Mouse (Mus musculus): ENCODE measurements around the gene Slamf6. TPM values are rescaled to one million over a fixed set of nuclear protein-coding genes. Genes with fewer than 3 reads are reported as not detected.
"Not testable (repeated sequence)": the region's sequence is repeated elsewhere in the genome, so short reads cannot be mapped to it uniquely, and the experiment has no call there.

The Slamf6 gene
- polyA plus RNA-seq, 1 experiment from 2014 or later, result not detected

GRCm38 (mm10) chr1:171969221-171969620 lies 51.9 kb downstream of the Slamf6 start:
- 81% methylated on average over 6 of the region's 6 CpGs for WGBS

DNA sequence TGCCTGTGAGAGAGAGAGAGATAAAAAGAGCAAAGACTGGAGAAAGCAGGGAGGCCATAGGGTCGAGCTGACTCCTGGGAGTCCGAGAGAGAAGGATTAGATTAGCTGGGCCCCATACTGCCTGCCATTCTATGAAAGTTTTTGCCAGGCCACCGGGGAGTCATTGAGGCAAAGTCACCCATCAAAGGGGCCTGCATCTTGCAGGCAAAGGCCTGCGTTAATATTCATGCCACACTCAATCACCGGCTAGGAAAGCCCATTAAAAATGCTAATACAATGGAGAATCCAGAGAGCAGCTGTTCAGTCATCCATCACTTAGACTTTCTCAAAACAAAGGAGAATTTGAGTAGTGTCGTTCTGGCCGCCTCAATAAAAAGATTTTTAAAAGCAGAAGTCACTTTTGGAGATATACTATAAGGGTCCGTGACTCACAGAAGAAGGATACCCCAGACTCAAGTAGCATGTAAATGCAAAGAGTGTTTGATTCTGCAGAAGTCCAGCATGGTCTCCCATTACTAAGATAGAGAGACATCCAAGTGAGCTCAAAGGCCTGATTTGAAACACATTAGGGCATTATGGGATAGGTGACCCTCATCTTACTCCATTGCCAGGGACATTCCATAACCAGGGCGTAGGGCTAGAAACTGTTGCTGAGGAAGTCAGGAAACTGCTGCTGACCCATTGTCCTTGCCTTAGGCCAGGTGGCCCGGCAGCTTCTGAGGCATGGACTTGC lies 53.7 kb downstream of the Slamf6 start:
- Histone ChIP-seq H3K36me3 (ENCODE audit: control insufficient read depth, insufficient read depth, low read length) (no peaks in the 10 kb centered on the region), H3K4me1 (replicated peaks; ENCODE audit: control insufficient read depth, insufficient read depth, low read length) (no peaks in the 10 kb centered on the region), H3K9me3 (ENCODE audit: control insufficient read depth, low read length) (0 out of 2 replicates have a peak, but pooled peaks cover 2% of the 10 kb centered on the region), H3K27ac (ENCODE audit: low read depth) (no peak overlapping the region), H3K9ac (ENCODE audit: low read length) (no peak overlapping the region), H3K4me3 (ENCODE audit: low read depth, low read length) (no peak overlapping the region), H3K27me3 (replicated peaks; ENCODE audit: control insufficient read depth, insufficient read depth, low read length) (no peaks in the 10 kb centered on the region), H3K4me2 (ENCODE audit: low read length) (no peak overlapping the region)
- 66% methylated on average over 10 of the region's 10 CpGs for WGBS
- ATAC-seq (replicated peaks; ENCODE audit: low FRiP score, low TSS enrichment, low read depth), result no peak
- DNase-seq (ENCODE audit: low spot score), result no peak

More at GRCm38 (mm10) chr1:171969221-171969620, 51.9 kb downstream of the Slamf6 start:
- no peaks in the 10 kb centered on the region for H3K4me1 ChIP-seq (replicated peaks; ENCODE audit: control insufficient read depth, insufficient read depth, low read length)
- ATAC-seq (replicated peaks; ENCODE audit: low FRiP score, low TSS enrichment, low read depth), result no peak
- 0 out of 2 replicates have a peak, but pooled peaks cover 2% of the 10 kb centered on the region for H3K9me3 ChIP-seq (ENCODE audit: control insufficient read depth, low read length)
- no peaks in the 10 kb centered on the region for H3K27me3 ChIP-seq (replicated peaks; ENCODE audit: control insufficient read depth, insufficient read depth, low read length)
- DNase-seq (ENCODE audit: low spot score), result no peak
- no peaks in the 10 kb centered on the region for H3K36me3 ChIP-seq (ENCODE audit: control insufficient read depth, insufficient read depth, low read length)
- no peak overlapping the region for H3K27ac ChIP-seq (ENCODE audit: low read depth)
- H3K4me3 ChIP-seq (ENCODE audit: low read depth, low read length), result no peak overlapping the region
- H3K9ac ChIP-seq (ENCODE audit: low read length), result no peak overlapping the region
- no peak overlapping the region for H3K4me2 ChIP-seq (ENCODE audit: low read length)

GRCm38 (mm10) chr1:171974361-171974760 lies 57.0 kb downstream of the Slamf6 start:
- H3K36me3 ChIP-seq (ENCODE audit: control insufficient read depth, insufficient read depth, low read length); H3K4me1 ChIP-seq (replicated peaks; ENCODE audit: control insufficient read depth, insufficient read depth, low read length); H3K27ac ChIP-seq (ENCODE audit: low read depth); H3K27me3 ChIP-seq (replicated peaks; ENCODE audit: control insufficient read depth, insufficient read depth, low read length); H3K9me3 ChIP-seq (ENCODE audit: control insufficient read depth, low read length); H3K9ac ChIP-seq (ENCODE audit: low read length); ATAC-seq (replicated peaks; ENCODE audit: low FRiP score, low TSS enrichment, low read depth); DNase-seq (ENCODE audit: low spot score); H3K4me3 ChIP-seq (ENCODE audit: low read depth, low read length); H3K4me2 ChIP-seq (ENCODE audit: low read length): not testable (repeated sequence)
- 95% methylated on average over 2 of the region's 2 CpGs for WGBS

DNA sequence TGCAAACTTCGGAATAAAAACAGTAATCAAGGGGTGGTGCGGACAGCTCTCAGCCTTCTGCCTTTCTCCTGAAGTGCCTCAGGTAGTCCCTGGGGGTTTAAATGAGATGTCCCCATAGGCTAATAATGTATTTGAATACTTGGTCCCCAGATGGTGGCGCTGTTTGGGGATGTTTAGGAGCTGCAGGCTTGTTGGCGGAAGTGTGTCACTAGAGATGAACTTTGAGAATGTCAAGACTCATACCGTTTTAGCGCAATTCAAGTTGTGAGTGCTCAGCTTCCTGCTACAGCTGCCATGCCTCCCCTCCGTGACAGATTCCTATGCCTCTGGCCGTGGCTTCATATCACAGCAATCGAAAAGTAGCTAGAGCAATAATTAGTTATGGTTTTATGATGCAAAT lies 58.1 kb downstream of the Slamf6 start:
- no peak overlapping the region for H3K4me3 ChIP-seq (ENCODE audit: low read depth, low read length)
- DNase-seq (ENCODE audit: low spot score) (no peak), ATAC-seq (replicated peaks; ENCODE audit: low FRiP score, low TSS enrichment, low read depth) (no peak)
- H3K4me1 ChIP-seq (replicated peaks; ENCODE audit: control insufficient read depth, insufficient read depth, low read length), result no peaks in the 10 kb centered on the region
- H3K36me3 ChIP-seq (ENCODE audit: control insufficient read depth, insufficient read depth, low read length), result no peaks in the 10 kb centered on the region
- no peak overlapping the region for H3K9ac ChIP-seq (ENCODE audit: low read length)
- no peaks in the 10 kb centered on the region for H3K9me3 ChIP-seq (ENCODE audit: control insufficient read depth, low read length)
- H3K27ac ChIP-seq (ENCODE audit: low read depth), result no peak overlapping the region
- H3K4me2 ChIP-seq (ENCODE audit: low read length), result no peak overlapping the region
- no peaks in the 10 kb centered on the region for H3K27me3 ChIP-seq (replicated peaks; ENCODE audit: control insufficient read depth, insufficient read depth, low read length)
- 87% methylated on average over 9 of the region's 9 CpGs for WGBS

GRCm38 (mm10) chr1:171975831-171976230 lies 58.5 kb downstream of the Slamf6 start:
- no peaks in the 10 kb centered on the region for H3K27me3 ChIP-seq (replicated peaks; ENCODE audit: control insufficient read depth, insufficient read depth, low read length)
- no peaks in the 10 kb centered on the region for H3K36me3 ChIP-seq (ENCODE audit: control insufficient read depth, insufficient read depth, low read length)
- no peak overlapping the region for H3K4me2 ChIP-seq (ENCODE audit: low read length)
- no peak overlapping the region for H3K27ac ChIP-seq (ENCODE audit: low read depth)
- WGBS, result 91% methylated on average over 4 of the region's 4 CpGs
- ATAC-seq (replicated peaks; ENCODE audit: low FRiP score, low TSS enrichment, low read depth) (no peak), DNase-seq (ENCODE audit: low spot score) (no peak)
- H3K4me1 ChIP-seq (replicated peaks; ENCODE audit: control insufficient read depth, insufficient read depth, low read length), result no peaks in the 10 kb centered on the region
- H3K9ac ChIP-seq (ENCODE audit: low read length), result no peak overlapping the region
- H3K4me3 ChIP-seq (ENCODE audit: low read depth, low read length), result no peak overlapping the region
- no peaks in the 10 kb centered on the region for H3K9me3 ChIP-seq (ENCODE audit: control insufficient read depth, low read length)

DNA sequence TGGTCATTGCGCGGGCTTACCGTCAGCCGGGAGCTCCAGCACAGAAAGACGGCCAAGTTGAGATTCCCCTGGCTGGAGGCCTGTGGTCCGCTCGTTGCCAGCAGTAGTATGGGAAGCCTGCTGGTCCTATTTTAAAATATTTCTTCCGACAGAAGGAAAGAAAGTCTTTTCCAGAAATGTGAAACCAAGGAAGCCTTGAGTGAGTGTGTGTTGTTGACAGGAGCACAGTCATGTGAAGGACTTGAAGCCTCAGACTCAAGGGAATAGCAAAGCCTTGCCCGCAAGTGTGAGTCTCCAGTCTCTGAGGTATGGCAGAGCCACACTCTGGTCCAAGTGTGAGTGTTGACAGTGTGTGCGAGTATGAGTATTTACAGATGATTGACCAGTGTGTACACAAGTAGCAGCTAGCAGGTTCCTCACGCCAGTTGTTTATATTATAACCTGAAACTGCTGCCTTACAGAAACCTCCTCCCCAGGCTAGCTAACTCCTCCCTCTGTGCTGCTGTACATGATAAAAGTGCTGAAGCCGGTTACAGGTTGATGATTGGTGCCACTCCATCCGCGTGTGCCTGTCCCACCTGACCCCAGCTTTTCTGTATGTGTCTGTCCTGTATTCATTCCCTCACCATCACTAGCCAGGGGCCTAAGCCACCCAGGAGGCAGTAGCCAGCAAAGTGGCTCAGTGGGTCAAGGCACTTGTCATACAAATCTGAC lies 59.7 kb downstream of the Slamf6 start:
- no peaks in the 10 kb centered on the region for H3K27me3 ChIP-seq (replicated peaks; ENCODE audit: control insufficient read depth, insufficient read depth, low read length)
- no peaks in the 10 kb centered on the region for H3K4me1 ChIP-seq (replicated peaks; ENCODE audit: control insufficient read depth, insufficient read depth, low read length)
- H3K36me3 ChIP-seq (ENCODE audit: control insufficient read depth, insufficient read depth, low read length), result no peaks in the 10 kb centered on the region
- H3K4me3 ChIP-seq (ENCODE audit: low read depth, low read length), result no peak overlapping the region
- no peak overlapping the region for H3K27ac ChIP-seq (ENCODE audit: low read depth)
- no peaks in the 10 kb centered on the region for H3K9me3 ChIP-seq (ENCODE audit: control insufficient read depth, low read length)
- H3K4me2 ChIP-seq (ENCODE audit: low read length), result no peak overlapping the region
- DNase-seq (ENCODE audit: low spot score), result no peak
- no peak for ATAC-seq (replicated peaks; ENCODE audit: low FRiP score, low TSS enrichment, low read depth)
- H3K9ac ChIP-seq (ENCODE audit: low read length), result no peak overlapping the region
- WGBS, result 81% methylated on average over 14 of the region's 14 CpGs

DNA sequence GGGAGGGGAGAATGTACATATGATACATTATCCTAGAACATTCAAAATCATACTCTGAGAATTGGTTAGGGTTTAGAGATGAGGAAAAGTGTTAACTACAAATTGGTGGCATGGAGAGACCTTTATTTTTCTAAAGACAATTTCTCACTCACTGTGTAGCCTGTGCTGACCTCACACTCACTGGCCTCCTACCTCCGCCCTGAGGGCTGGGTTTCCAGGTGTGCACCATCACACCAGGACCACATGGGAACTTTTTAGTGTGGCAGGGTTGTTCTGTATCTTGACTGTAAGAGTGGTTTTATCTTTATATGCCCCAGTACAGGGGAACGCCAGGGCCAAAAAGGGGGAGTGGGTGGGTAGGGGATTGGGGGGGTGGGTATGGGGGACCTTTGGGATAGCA lies 60.6 kb downstream of the Slamf6 start:
- 92% methylated on average over 2 of the region's 2 CpGs for WGBS
- no peak for DNase-seq (ENCODE audit: low spot score)
- no peak overlapping the region for H3K4me2 ChIP-seq (ENCODE audit: low read length)
- H3K36me3 ChIP-seq (ENCODE audit: control insufficient read depth, insufficient read depth, low read length), result no peaks in the 10 kb centered on the region
- no peaks in the 10 kb centered on the region for H3K27me3 ChIP-seq (replicated peaks; ENCODE audit: control insufficient read depth, insufficient read depth, low read length)
- H3K4me3 ChIP-seq (ENCODE audit: low read depth, low read length), result no peak overlapping the region
- H3K4me1 ChIP-seq (replicated peaks; ENCODE audit: control insufficient read depth, insufficient read depth, low read length), result no peaks in the 10 kb centered on the region
- H3K9ac ChIP-seq (ENCODE audit: low read length), result no peak overlapping the region
- H3K9me3 ChIP-seq (ENCODE audit: control insufficient read depth, low read length), result no peaks in the 10 kb centered on the region
- no peak overlapping the region for H3K27ac ChIP-seq (ENCODE audit: low read depth)
- no peak for ATAC-seq (replicated peaks; ENCODE audit: low FRiP score, low TSS enrichment, low read depth)

DNA sequence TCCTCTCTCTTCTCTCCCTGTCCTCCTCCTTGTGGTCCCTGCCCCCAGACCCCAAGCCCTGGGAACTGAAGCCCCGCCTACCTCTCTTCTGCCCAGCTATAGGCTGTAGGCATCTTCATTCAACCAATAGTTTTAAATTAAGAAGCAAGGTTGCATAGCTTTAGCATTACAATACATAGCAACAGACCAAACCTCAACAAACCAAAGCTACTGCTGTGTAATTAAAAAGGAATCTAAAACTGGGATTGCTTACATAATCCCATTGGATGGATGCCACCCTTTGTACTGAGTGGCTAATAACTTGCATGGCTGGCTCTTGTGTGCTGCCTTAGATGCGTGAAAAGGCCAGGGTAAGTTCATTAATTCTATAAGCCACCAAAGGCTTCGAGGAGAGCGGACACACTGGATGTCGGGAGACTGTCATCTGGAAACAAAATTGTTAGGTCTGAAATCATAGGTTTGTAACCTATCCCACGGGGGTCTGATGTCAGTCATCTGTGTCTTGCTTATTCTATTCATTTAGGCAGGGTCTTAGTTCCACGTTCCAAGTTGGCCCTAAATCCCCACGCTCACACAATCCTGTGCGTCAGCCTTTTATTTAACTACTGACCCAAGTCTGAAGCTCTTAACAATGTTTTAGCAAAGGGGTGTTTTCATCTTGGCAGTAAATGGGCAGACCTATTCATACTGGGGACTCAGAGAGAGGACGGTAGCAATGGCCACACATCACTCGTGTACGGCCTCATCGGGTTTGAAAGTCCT lies 62.8 kb downstream of the Slamf6 start:
- Histone ChIP-seq H3K4me1 (replicated peaks; ENCODE audit: control insufficient read depth, insufficient read depth, low read length) (no peaks in the 10 kb centered on the region), H3K9ac (ENCODE audit: low read length) (no peak overlapping the region), H3K9me3 (ENCODE audit: control insufficient read depth, low read length) (no peaks in the 10 kb centered on the region), H3K4me2 (ENCODE audit: low read length) (no peak overlapping the region), H3K27ac (ENCODE audit: low read depth) (no peak overlapping the region), H3K27me3 (replicated peaks; ENCODE audit: control insufficient read depth, insufficient read depth, low read length) (no peaks in the 10 kb centered on the region), H3K4me3 (ENCODE audit: low read depth, low read length) (no peak overlapping the region), H3K36me3 (ENCODE audit: control insufficient read depth, insufficient read depth, low read length) (no peaks in the 10 kb centered on the region)
- DNase-seq (ENCODE audit: low spot score) (no peak), ATAC-seq (replicated peaks; ENCODE audit: low FRiP score, low TSS enrichment, low read depth) (no peak)
- 93% methylated on average over 13 of the region's 13 CpGs for WGBS
